Mouse (Mus musculus): ENCODE results near the gene 4931414P19Rik. TPM values are rescaled to one million over a fixed set of nuclear protein-coding genes. Genes with fewer than 3 reads are reported as not detected.

4931414P19Rik gene
- polyA plus RNA-seq, 1 experiment from 2014 or later, result 1.2 TPM

GRCm38 (mm10) chr14:54576241-54577088 is 29.3 kb downstream of the 4931414P19Rik start:
- no peaks in the 10 kb centered on the region for H3K9me3 ChIP-seq (ENCODE audit: low read length)
- no peaks in the 10 kb centered on the region for H3K36me3 ChIP-seq (replicated peaks; ENCODE audit: insufficient read depth, low read length)
- peaks cover 41% of the 10 kb centered on the region for H3K27me3 ChIP-seq (ENCODE audit: insufficient read depth, low read length)
- ATAC-seq, result peak; percentile 22; the same call in 1 of the 2 replicates
- H3K4me1 ChIP-seq (ENCODE audit: insufficient read depth), result peaks cover 56% of the 10 kb centered on the region
- H3K4me2 ChIP-seq (ENCODE audit: low read depth, low read length), result peak overlapping the region; percentile 97
- H3K9ac ChIP-seq (replicated peaks), result peak overlapping the region; percentile 73
- peak overlapping the region; percentile 67 for H3K4me3 ChIP-seq (ENCODE audit: low read depth, low read length)
- H3K27ac ChIP-seq (ENCODE audit: low read depth), result 0 out of 2 replicates have a peak overlapping the region, but pooled peaks have one; percentile 66
- WGBS (ENCODE audit: insufficient replicate concordance), result 3% methylated on average over 78 of the region's 84 CpGs
- peak; percentile 45 for DNase-seq
- TF ChIP-seq EP300 (IDR thresholded peaks at IDR 0.05; ENCODE audit: low read depth) (no peak), CTCF (IDR thresholded peaks at IDR 0.05; ENCODE audit: low read depth) (no peak)

GRCm38 (mm10) chr14:54575631-54576030 is 30.2 kb downstream of the 4931414P19Rik start:
- H3K36me3 ChIP-seq (replicated peaks; ENCODE audit: insufficient read depth, low read length), result no peaks in the 10 kb centered on the region
- H3K9ac ChIP-seq (replicated peaks), result no peak overlapping the region
- H3K27me3 ChIP-seq (ENCODE audit: insufficient read depth, low read length), result peaks cover 41% of the 10 kb centered on the region
- no peaks in the 10 kb centered on the region for H3K9me3 ChIP-seq (ENCODE audit: low read length)
- DNase-seq (peak; percentile 75), ATAC-seq (peak; percentile 26; the same call in 1 of the 2 replicates)
- peak overlapping the region; percentile 97 for H3K4me2 ChIP-seq (ENCODE audit: low read depth, low read length)
- H3K4me1 ChIP-seq (ENCODE audit: insufficient read depth), result peaks cover 56% of the 10 kb centered on the region
- H3K4me3 ChIP-seq (ENCODE audit: low read depth, low read length), result peak overlapping the region; percentile 67
- no peak for TF ChIP-seq EP300 (IDR thresholded peaks at IDR 0.05; ENCODE audit: low read depth)
- no peak for TF ChIP-seq CTCF (IDR thresholded peaks at IDR 0.05; ENCODE audit: low read depth)
- 4% methylated on average over 37 of the region's 39 CpGs for WGBS (ENCODE audit: insufficient replicate concordance)
- H3K27ac ChIP-seq (ENCODE audit: low read depth), result 0 out of 2 replicates have a peak overlapping the region, but pooled peaks have one; percentile 5

GRCm38 (mm10) chr14:54575031-54575430 is 30.8 kb downstream of the 4931414P19Rik start:
- 21% methylated on average over 8 of the region's 8 CpGs for WGBS (ENCODE audit: insufficient replicate concordance)
- Histone ChIP-seq H3K36me3 (replicated peaks; ENCODE audit: insufficient read depth, low read length) (no peaks in the 10 kb centered on the region; the same call in 1 of the 2 replicates), H3K9me3 (ENCODE audit: low read length) (no peaks in the 10 kb centered on the region), H3K4me1 (ENCODE audit: insufficient read depth) (peaks cover 54% of the 10 kb centered on the region), H3K27me3 (ENCODE audit: insufficient read depth, low read length) (peaks cover 41% of the 10 kb centered on the region), H3K27ac (ENCODE audit: low read depth) (0 out of 2 replicates have a peak overlapping the region, but pooled peaks have one; percentile 5), H3K4me2 (ENCODE audit: low read depth, low read length) (peak overlapping the region; percentile 97), H3K9ac (replicated peaks) (no peak overlapping the region; the same call in 1 of the 2 replicates), H3K4me3 (ENCODE audit: low read depth, low read length) (peak overlapping the region; percentile 67)
- DNase-seq, result no peak
- no peak for ATAC-seq
- TF ChIP-seq CTCF (IDR thresholded peaks at IDR 0.05; ENCODE audit: low read depth), result no peak
- no peak for TF ChIP-seq EP300 (IDR thresholded peaks at IDR 0.05; ENCODE audit: low read depth)

- H3K27me3 ChIP-seq (ENCODE audit: insufficient read depth, low read length), result peaks cover 41% of the 10 kb centered on the region
- no peaks in the 10 kb centered on the region for H3K9me3 ChIP-seq (ENCODE audit: low read length)
- 55% methylated on average over 4 of the region's 4 CpGs for WGBS (ENCODE audit: insufficient replicate concordance)
- peak overlapping the region; percentile 12; the same call in 1 of the 2 replicates for H3K9ac ChIP-seq (replicated peaks)
- H3K36me3 ChIP-seq (replicated peaks; ENCODE audit: insufficient read depth, low read length), result no peaks in the 10 kb centered on the region; the same call in 1 of the 2 replicates
- peaks cover 48% of the 10 kb centered on the region for H3K4me1 ChIP-seq (ENCODE audit: insufficient read depth)
- no peak overlapping the region for H3K27ac ChIP-seq (ENCODE audit: low read depth)
- no peak overlapping the region for H3K4me3 ChIP-seq (ENCODE audit: low read depth, low read length)
- 0 out of 2 replicates have a peak overlapping the region, but pooled peaks have one; percentile 97 for H3K4me2 ChIP-seq (ENCODE audit: low read depth, low read length)
- no peak for ATAC-seq
- TF ChIP-seq CTCF (IDR thresholded peaks at IDR 0.05; ENCODE audit: low read depth), result no peak
- no peak for TF ChIP-seq EP300 (IDR thresholded peaks at IDR 0.05; ENCODE audit: low read depth)
- no peak for DNase-seq
Observed at GRCm38 (mm10) chr14:54574253-54574652, 31.5 kb downstream of the 4931414P19Rik start.

- peak; percentile 62 for DNase-seq
- Histone ChIP-seq H3K9ac (replicated peaks) (peak overlapping the region; percentile 30), H3K4me2 (ENCODE audit: low read depth, low read length) (0 out of 2 replicates have a peak overlapping the region, but pooled peaks have one; percentile 32), H3K27me3 (ENCODE audit: insufficient read depth, low read length) (peaks cover 41% of the 10 kb centered on the region), H3K36me3 (replicated peaks; ENCODE audit: insufficient read depth, low read length) (peaks cover 3% of the 10 kb centered on the region; the same call in 1 of the 2 replicates), H3K4me1 (ENCODE audit: insufficient read depth) (peaks cover 39% of the 10 kb centered on the region), H3K4me3 (ENCODE audit: low read depth, low read length) (no peak overlapping the region), H3K27ac (ENCODE audit: low read depth) (peak overlapping the region; percentile 39), H3K9me3 (ENCODE audit: low read length) (no peaks in the 10 kb centered on the region)
- TF ChIP-seq EP300 (IDR thresholded peaks at IDR 0.05; ENCODE audit: low read depth) (no peak), CTCF (IDR thresholded peaks at IDR 0.05; ENCODE audit: low read depth) (no peak)
- peak; percentile 59 for ATAC-seq
- 26% methylated on average over 14 of the region's 14 CpGs for WGBS (ENCODE audit: insufficient replicate concordance)
Observed at GRCm38 (mm10) chr14:54572790-54573736, 32.7 kb downstream of the 4931414P19Rik start.
